Mouse (Mus musculus): Measurements from ENCODE around the gene Gpr158. TPM values are rescaled to one million over a fixed set of nuclear protein-coding genes. Genes with fewer than 3 reads are reported as not detected.
A peak's percentile ranks its signal among the peaks of the same experiment; 100 is the strongest.

Gpr158 gene
- polyA plus RNA-seq, 1 experiment = 48.2 TPM

GRCm38 (mm10) chr2:21728075-21728474 is 360.7 kb downstream of the Gpr158 start:
- DNase-seq = no peak
- Histone ChIP-seq H3K4me1 (ENCODE audit: control insufficient read depth, insufficient read depth, low read length) (no peaks in the 10 kb centered on the region), H3K4me3 (replicated peaks; ENCODE audit: insufficient read depth, low read depth, low read length) (no peak overlapping the region), H3K27me3 (ENCODE audit: control insufficient read depth, insufficient read depth, low read length) (no peaks in the 10 kb centered on the region), H3K27ac (ENCODE audit: insufficient read depth, low read length) (no peak overlapping the region)
- no peak for TF ChIP-seq POLR2A (IDR thresholded peaks at IDR 0.05; ENCODE audit: borderline replicate concordance, insufficient read depth, low read length)
- no peak for TF ChIP-seq CTCF (IDR thresholded peaks at IDR 0.05; ENCODE audit: borderline replicate concordance, insufficient read depth, low read depth, low read length)
- WGBS = 69% methylated on average over 4 of the region's 4 CpGs

GRCm38 (mm10) chr2:21783721-21784120 is 416.4 kb downstream of the Gpr158 start:
- 25% methylated on average over 2 of the region's 2 CpGs for WGBS
- H3K4me3 ChIP-seq (replicated peaks; ENCODE audit: insufficient read depth, low read depth, low read length) = no peak overlapping the region
- no peaks in the 10 kb centered on the region for H3K27me3 ChIP-seq (ENCODE audit: control insufficient read depth, insufficient read depth, low read length)
- peaks cover 2% of the 10 kb centered on the region; the same call in 1 of the 2 replicates for H3K4me1 ChIP-seq (ENCODE audit: control insufficient read depth, insufficient read depth, low read length)
- TF ChIP-seq CTCF (IDR thresholded peaks at IDR 0.05; ENCODE audit: borderline replicate concordance, insufficient read depth, low read depth, low read length) = no peak
- no peak for TF ChIP-seq POLR2A (IDR thresholded peaks at IDR 0.05; ENCODE audit: borderline replicate concordance, insufficient read depth, low read length)
- H3K27ac ChIP-seq (ENCODE audit: insufficient read depth, low read length) = no peak overlapping the region
- DNase-seq = peak; percentile 40 to 78

- Histone ChIP-seq H3K4me1 (ENCODE audit: control insufficient read depth, insufficient read depth, low read length) (no peaks in the 10 kb centered on the region; the same call in 1 of the 2 replicates), H3K27me3 (ENCODE audit: control insufficient read depth, insufficient read depth, low read length) (no peaks in the 10 kb centered on the region), H3K4me3 (replicated peaks; ENCODE audit: insufficient read depth, low read depth, low read length) (no peak overlapping the region), H3K27ac (ENCODE audit: insufficient read depth, low read length) (no peak overlapping the region)
- DNase-seq = no peak
- WGBS = 36% methylated on average over 2 of the region's 2 CpGs
- TF ChIP-seq POLR2A (IDR thresholded peaks at IDR 0.05; ENCODE audit: borderline replicate concordance, insufficient read depth, low read length) = no peak
Measured at GRCm38 (mm10) chr2:21793156-21793555, 425.8 kb downstream of the Gpr158 start.

- H3K27ac ChIP-seq (ENCODE audit: insufficient read depth, low read length) = no peak overlapping the region
- H3K27me3 ChIP-seq (ENCODE audit: control insufficient read depth, insufficient read depth, low read length) = no peaks in the 10 kb centered on the region
- peaks cover 8% of the 10 kb centered on the region for H3K4me1 ChIP-seq (ENCODE audit: control insufficient read depth, insufficient read depth, low read length)
- 69% methylated on average over 3 of the region's 3 CpGs for WGBS
- no peak for TF ChIP-seq POLR2A (IDR thresholded peaks at IDR 0.05; ENCODE audit: borderline replicate concordance, insufficient read depth, low read length)
- TF ChIP-seq CTCF (IDR thresholded peaks at IDR 0.05; ENCODE audit: borderline replicate concordance, insufficient read depth, low read depth, low read length) = no peak
- DNase-seq = no peak
- H3K4me3 ChIP-seq (replicated peaks; ENCODE audit: insufficient read depth, low read depth, low read length) = no peak overlapping the region
Measured at GRCm38 (mm10) chr2:21799616-21800015, 432.3 kb downstream of the Gpr158 start.

- no peak for TF ChIP-seq POLR2A (IDR thresholded peaks at IDR 0.05; ENCODE audit: borderline replicate concordance, insufficient read depth, low read length)
- TF ChIP-seq CTCF (IDR thresholded peaks at IDR 0.05; ENCODE audit: borderline replicate concordance, insufficient read depth, low read depth, low read length) = no peak
- no peak overlapping the region for H3K4me3 ChIP-seq (replicated peaks; ENCODE audit: insufficient read depth, low read depth, low read length)
- DNase-seq = peak in 1 of 2 experiments; percentile 20
- no peak overlapping the region for H3K27ac ChIP-seq (ENCODE audit: insufficient read depth, low read length)
- peaks cover 8% of the 10 kb centered on the region for H3K4me1 ChIP-seq (ENCODE audit: control insufficient read depth, insufficient read depth, low read length)
- H3K27me3 ChIP-seq (ENCODE audit: control insufficient read depth, insufficient read depth, low read length) = no peaks in the 10 kb centered on the region
Measured at GRCm38 (mm10) chr2:21800045-21800444, 432.7 kb downstream of the Gpr158 start.

- TF ChIP-seq CTCF (IDR thresholded peaks at IDR 0.05; ENCODE audit: borderline replicate concordance, insufficient read depth, low read depth, low read length) = no peak
- no peak for DNase-seq
- no peaks in the 10 kb centered on the region for H3K4me1 ChIP-seq (ENCODE audit: control insufficient read depth, insufficient read depth, low read length)
- 86% methylated on average over 2 of the region's 2 CpGs for WGBS
- no peaks in the 10 kb centered on the region for H3K27me3 ChIP-seq (ENCODE audit: control insufficient read depth, insufficient read depth, low read length)
- H3K4me3 ChIP-seq (replicated peaks; ENCODE audit: insufficient read depth, low read depth, low read length) = no peak overlapping the region
- no peak overlapping the region for H3K27ac ChIP-seq (ENCODE audit: insufficient read depth, low read length)
Measured at GRCm38 (mm10) chr2:21808510-21808909, 441.2 kb downstream of the Gpr158 start.

GRCm38 (mm10) chr2:21810431-21810830 is 443.1 kb downstream of the Gpr158 start:
- no peak for DNase-seq
- H3K27me3 ChIP-seq (ENCODE audit: control insufficient read depth, insufficient read depth, low read length) = no peaks in the 10 kb centered on the region
- no peak overlapping the region for H3K27ac ChIP-seq (ENCODE audit: insufficient read depth, low read length)
- no peaks in the 10 kb centered on the region for H3K4me1 ChIP-seq (ENCODE audit: control insufficient read depth, insufficient read depth, low read length)
- 77% methylated on average over 4 of the region's 4 CpGs for WGBS
- H3K4me3 ChIP-seq (replicated peaks; ENCODE audit: insufficient read depth, low read depth, low read length) = no peak overlapping the region
- TF ChIP-seq POLR2A (IDR thresholded peaks at IDR 0.05; ENCODE audit: borderline replicate concordance, insufficient read depth, low read length) (no peak), CTCF (IDR thresholded peaks at IDR 0.05; ENCODE audit: borderline replicate concordance, insufficient read depth, low read depth, low read length) (no peak)

- no peaks in the 10 kb centered on the region for H3K27me3 ChIP-seq (ENCODE audit: control insufficient read depth, insufficient read depth, low read length)
- no peak overlapping the region for H3K4me3 ChIP-seq (replicated peaks; ENCODE audit: insufficient read depth, low read depth, low read length)
- peak overlapping the region; percentile 11; the same call in 1 of the 2 replicates for H3K27ac ChIP-seq (ENCODE audit: insufficient read depth, low read length)
- H3K4me1 ChIP-seq (ENCODE audit: control insufficient read depth, insufficient read depth, low read length) = peaks cover 8% of the 10 kb centered on the region; the same call in 1 of the 2 replicates
- peak; percentile 51 to 75 for DNase-seq
- TF ChIP-seq CTCF (IDR thresholded peaks at IDR 0.05; ENCODE audit: borderline replicate concordance, insufficient read depth, low read depth, low read length) (no peak), POLR2A (IDR thresholded peaks at IDR 0.05; ENCODE audit: borderline replicate concordance, insufficient read depth, low read length) (no peak)
Measured at GRCm38 (mm10) chr2:21864061-21864460, 496.7 kb downstream of the Gpr158 start.

Other genes with a start within 250 kb of the Gpr158 start
- 1.0 and 1.9 TPM in 2 replicates for gene Enkur, start 162.2 kb upstream of the Gpr158 start, polyA plus RNA-seq (2012; rRNA removed)
- 11.0 and 11.5 TPM in 2 replicates for gene Thnsl1, start 161.8 kb upstream of the Gpr158 start, polyA plus RNA-seq (2012; rRNA removed)

Data from cerebellum, adult 2 months (tissue).